Mouse (Mus musculus) ovary, postnatal 14 days (tissue): ENCODE measurements around the gene Olfr318.
"Not testable (repeated sequence)": the region's sequence is repeated elsewhere in the genome, so short reads cannot be mapped to it uniquely, and the experiment has no call there.

Source experiments
- DNase-seq: peaks from one replicate; pipeline ENCODE4 v3.0.0; 2022; ENCODE audit warnings: low spot score

The Olfr318 gene

DNA sequence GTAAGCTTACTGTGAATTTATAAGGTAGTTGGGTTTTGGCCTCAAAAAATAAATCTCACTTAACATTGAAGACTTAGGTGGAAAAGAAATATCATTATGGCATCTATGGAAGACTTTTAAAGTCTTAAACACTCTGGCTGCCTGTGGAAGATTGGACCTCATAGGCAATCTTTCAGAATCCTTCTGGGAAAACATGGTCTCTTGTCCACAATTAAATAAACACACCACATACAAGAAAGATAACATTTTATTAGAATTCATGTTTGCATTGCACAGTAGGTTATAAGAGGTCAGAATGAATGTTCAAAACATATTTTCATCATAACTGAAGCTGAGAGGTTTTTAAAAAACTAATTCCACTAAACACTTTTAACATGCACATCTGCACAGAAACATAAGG, at the start of gene Olfr318:
Gene Olfr318 (minus strand): TSS at position 101 of the 400 bp plus-strand sequence.
- DNase-seq: no peak

DNA sequence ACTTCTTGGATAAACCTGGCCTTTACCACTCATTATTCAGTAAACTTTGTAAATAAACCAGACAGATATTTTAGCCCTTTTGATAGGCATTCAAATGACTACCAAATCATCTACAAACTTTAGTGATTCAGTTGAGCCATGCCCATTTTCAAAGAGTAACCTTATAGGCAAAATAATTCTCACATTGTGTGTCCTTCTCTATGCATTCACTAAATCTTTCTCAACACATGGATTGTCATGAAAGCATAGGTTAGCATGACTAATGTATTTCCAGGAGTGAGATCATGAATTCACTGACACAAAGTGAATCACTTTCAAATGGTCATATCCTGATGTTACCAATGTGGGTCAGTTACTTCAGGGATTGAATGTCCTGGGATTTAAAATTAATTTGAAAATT, 49.1 kb upstream of the Olfr318 start, which contains the start of gene Olfr315:
Gene Olfr315 (plus strand): TSS at position 301 of the 400 bp plus-strand sequence.
- no peak for DNase-seq

DNA sequence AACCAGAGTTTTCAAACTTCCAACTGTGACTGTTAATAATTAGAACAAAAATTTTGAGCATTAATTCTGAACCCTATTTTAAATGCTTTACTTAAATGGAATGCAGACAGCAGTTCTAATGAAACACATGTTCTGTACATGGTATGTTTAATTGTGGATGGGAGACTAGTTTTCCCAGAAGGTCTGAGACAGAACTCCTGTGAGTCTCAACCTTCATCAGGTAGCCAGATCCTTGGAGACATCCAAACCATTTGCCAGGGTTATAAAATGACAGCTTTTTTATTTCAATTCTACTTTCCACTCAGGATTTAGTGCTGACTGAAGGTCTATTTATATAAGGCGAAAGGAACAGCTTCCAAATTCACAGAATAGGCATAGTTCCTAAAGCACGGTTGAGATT, 28.6 kb upstream of the Olfr318 start, which contains the start of gene Olfr316:
Gene Olfr316 (plus strand): TSS at position 301 of the 400 bp plus-strand sequence.
- no peak for DNase-seq

DNA sequence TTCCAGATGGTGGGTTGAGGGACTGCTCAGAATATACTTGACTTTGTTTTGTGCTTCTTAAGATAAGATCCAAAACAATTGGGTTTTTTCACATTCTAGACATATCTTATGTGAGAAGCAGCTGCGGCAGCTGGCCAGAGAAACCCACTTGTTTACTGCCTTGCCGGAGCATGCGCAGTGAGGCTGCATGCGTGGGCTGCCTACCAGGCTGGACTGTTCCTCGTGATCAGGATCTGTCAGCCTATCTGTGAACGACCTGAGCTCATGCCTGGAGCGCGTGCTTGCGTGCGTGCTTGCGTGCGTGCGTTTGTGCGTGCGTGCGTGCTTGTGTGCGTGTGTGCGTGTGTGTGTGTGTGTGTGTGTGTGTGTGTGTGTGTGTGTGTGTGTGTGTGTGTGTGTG, 27.3 kb upstream of the Olfr318 start:
- not testable (repeated sequence) for DNase-seq

DNA sequence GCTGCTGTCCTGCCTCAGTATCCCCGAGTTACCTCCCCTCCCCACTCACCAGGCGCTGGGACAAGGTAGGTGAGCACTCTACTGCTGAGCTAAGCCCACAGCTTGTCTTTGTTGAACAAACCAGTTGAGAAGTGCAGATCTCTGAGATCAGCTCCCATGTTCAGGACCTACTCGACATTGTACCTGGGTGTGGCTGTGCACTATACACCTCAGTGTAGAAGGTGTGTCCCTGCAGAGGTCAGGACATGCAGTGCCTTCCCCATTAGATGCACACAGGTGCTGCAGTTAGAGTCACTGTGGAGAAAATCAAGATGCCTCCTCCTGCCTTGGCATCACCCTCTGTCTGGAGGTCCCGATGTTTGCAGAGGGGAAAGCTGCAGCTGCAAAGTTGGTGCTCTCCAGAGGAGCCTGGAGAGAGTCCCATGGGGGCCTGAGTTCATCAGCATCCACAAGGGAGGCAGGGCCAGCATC, 15.0 kb upstream of the Olfr318 start, which contains the start of gene Olfr317:
Gene Olfr317 (minus strand): TSS at position 421 of the 471 bp plus-strand sequence.
- no peak for DNase-seq

DNA sequence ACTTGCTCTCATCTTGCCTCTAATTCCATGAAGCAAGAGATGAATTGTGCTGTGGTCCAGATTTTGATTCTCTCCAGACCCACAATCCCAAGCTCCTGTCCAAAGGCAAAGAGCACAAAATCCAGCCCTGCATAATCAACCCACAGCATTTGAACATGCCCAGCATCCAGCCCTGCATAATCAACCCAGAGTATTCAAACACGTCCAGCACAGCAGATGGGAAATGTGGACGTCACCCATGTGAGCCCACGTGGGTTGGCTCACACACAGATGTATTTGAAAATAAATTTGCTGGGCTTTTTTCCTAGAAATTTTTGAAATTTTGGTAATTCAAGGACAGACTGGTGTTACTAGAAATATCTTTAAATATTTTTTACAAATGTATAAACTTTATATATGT, 9.6 kb upstream of the Olfr318 start:
- no peak for DNase-seq

DNA sequence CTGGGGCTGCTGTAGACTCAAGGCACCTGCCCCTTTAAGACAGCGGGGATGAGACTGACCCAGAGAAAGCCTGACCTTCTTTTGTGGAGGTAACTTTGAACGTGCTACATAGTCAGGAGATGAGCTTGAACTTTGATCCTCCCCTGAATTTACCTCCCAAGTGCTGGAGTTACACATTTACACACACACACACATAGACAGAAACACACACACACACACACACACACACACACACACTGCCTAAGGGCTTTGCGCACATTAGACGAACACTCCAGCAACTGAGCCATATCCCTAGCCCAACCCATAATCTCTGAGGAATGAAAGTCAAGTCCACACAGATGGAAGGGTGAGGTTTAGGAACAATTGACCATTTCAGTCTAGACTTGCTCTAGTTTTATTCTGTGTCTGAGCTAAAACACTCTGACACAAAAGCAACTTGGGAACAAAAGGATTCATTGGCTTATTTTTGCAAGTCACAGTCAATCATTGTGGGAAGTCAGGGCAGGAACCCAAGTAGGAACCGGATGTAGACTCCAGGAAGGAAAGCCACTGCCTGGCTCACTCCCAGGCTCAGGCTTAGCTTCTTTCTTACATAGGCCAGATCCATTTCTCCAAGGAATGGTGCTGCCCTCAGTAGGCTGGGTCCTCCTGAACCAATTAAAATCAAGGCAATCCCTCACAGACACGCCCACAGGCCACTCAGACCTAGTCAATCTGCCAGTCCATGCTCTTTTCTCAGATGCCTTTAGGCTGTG, 4.3 kb upstream of the Olfr318 start:
- not testable (repeated sequence) for DNase-seq

DNA sequence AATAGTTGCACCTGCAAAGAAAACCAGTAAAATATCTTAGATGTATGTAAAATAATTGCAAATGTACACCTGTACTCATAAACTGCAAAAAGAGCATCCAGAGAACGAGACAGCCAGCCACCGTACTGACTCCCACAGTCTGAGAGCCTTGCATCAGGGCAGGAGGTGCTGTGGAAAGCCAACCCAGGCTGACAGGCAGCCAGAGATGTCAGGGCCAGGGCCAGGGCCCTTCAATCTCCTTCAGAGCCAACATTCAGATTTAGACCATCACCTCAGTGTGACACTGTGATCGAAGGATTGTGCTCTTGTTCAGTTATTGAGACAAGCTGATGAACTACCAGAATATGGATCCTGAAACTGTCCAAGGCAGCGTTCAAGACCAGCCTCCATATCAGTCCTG, 4.1 kb downstream of the Olfr318 start:
- DNase-seq: no peak

DNA sequence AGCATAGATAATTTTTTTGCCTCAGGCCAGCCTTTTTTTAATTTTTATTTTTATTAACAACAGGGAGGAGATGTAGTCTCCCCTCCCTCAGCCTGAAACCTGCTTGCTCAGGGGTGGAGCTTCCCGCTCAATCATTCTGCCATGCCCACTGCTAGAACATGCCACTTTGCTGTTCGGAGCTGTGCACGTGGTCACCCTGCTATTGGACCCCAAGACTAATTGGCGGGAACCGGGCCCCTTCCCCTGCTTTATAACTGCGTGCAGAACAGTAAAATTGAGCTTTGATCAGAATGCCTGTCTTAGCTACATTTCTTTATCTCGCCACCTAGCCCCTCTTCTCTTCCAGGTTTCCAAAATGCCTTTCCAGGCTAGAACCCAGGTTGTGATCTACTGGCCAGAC, 6.1 kb downstream of the Olfr318 start:
- not testable (repeated sequence) for DNase-seq

DNA sequence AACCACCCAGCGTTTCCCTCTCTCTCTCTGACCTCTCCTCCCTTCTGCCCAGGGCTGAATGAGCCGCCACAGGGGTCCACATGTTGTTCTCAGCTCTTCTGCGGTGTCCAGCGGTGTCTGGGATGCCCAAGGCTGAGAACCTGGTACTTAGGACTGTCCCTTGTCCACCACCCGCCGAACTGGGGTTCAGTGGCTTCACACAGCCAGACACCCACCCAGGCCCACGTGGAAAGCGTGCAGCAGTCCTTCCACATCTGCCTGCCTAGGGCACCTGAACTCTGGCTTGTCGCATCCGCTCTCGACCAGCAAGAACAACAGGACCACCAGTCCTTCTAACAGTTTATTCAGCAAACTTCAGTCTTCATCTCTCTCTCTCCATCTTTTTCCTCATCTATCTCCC, 14.7 kb downstream of the Olfr318 start:
- no peak for DNase-seq

DNA sequence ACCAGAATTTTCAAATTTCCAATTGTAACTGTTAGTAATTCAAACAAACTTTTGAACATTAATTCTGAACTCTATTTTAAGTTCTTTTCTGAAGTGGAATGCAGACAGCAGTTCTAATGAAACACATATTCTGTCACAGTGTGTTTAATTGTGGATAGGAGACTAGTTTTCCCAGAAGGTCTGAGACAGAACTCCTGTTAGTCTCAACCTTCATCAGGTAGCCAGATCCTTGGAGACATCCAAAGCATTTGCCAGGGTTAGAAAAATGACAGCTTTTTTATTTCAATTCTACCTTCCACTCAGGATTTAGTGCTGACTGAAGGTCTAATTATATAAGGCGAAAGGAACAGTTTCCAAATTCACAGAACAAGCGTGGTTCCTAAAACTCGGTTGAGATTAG, 25.0 kb downstream of the Olfr318 start, which contains the start of gene Olfr319:
Gene Olfr319 (plus strand): TSS at position 301 of the 400 bp plus-strand sequence.
- DNase-seq: no peak

DNA sequence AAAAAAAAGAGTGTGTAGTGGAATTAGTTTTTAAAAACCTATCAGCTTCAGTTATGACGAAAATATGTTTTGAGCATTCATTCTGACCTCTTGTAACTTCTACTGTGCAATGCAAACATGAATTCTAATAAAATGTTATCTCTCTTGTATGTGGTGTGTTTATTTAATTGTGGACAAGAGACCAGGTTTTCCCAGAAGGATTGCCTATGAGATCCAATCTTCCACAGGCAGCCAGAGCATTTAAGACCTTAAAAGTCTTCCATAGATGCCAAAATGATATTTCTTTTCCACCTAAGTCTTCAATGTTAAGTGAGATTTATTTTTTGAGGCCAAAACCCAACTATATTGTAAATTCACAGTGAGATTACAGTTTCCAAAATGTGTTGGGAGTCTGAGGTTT, 43.0 kb downstream of the Olfr318 start, which contains the start of gene Olfr320:
Gene Olfr320 (plus strand): TSS at position 301 of the 400 bp plus-strand sequence.
- no peak for DNase-seq

DNA sequence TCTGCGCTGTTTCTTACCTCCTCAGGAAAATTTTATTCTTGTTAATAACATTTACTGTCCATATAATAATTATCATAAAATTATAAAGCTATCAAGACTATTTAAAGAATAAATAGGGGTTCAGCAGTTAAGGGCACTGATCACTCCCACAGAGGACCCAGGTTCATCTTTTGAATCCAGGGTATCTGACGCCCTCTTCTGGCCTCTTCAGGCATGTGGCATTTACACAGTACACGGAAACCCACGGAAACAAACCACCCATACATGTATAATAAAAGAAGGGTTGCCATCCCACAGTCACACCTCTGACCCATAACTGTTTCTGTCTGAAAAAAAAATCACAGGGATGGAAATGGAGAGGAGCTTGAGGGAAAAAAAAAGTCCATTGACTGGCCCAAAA, 52.0 kb downstream of the Olfr318 start:
- DNase-seq: no peak

DNA sequence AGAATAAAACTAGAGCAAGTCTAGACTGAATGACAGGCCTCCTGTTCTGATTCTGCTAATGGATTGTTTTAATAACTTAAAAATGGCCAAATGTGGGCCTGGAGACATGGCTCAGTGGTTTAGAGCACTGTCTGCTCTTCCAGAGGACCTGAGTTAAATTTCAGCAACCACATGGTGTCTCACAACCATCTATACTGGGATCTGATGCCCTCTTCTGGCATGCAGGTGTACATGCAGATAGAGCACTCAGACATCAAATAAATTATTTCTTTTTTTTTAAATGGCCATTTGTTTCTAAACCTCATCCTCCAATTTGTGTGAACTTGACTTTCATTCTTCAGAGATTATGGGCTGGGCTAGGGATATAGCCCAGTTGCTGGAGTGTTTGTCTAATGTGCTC, 54.6 kb downstream of the Olfr318 start:
- no peak for DNase-seq
